Mouse (Mus musculus) effector memory CD4-positive, alpha-beta T cell, adult 5 months (primary cell): ENCODE data around the gene Atp2a3. TPM values are rescaled to one million over a fixed set of nuclear protein-coding genes. Genes with fewer than 3 reads are reported as not detected.

Source experiments
- polyA plus RNA-seq: library from polyadenylated mRNA; unstranded; fragments of 100-300 nt; shearing (Covaris generic); gene quantifications from one replicate; pipeline ENCODE4 v1.2.1, GENCODE M21; 2017

Gene Atp2a3
- polyA plus RNA-seq, result 236 TPM

GRCm38 (mm10) chr11:72961072-72961980 lies at the start of gene Atp2a3:
Gene Atp2a3 (plus strand): TSS chr11:72961169.

GRCm38 (mm10) chr11:72998771-72999170 lies 37.8 kb downstream of the Atp2a3 start, which contains the start of gene P2rx1:
Gene P2rx1 (plus strand): TSS chr11:72999103.

GRCm38 (mm10) chr11:73018471-73019146 lies 57.6 kb downstream of the Atp2a3 start, which contains the start of gene Camkk1:
Gene Camkk1 (plus strand): TSS chr11:73019008.

Other genes with a start within 250 kb of the Atp2a3 start
- 4.6 TPM for gene Cyb5d2, start 165.0 kb upstream of the Atp2a3 start, polyA plus RNA-seq
- 31.4 TPM for gene Zzef1, start 164.9 kb upstream of the Atp2a3 start, polyA plus RNA-seq
- not detected for gene P2rx1, start 37.9 kb downstream of the Atp2a3 start, polyA plus RNA-seq
- gene Camkk1, start 57.8 kb downstream of the Atp2a3 start, polyA plus RNA-seq, result 4.6 TPM
- gene Ncbp3, start 86.6 kb downstream of the Atp2a3 start, polyA plus RNA-seq, result 7.5 TPM
- gene Itgae, start 129.4 kb downstream of the Atp2a3 start, polyA plus RNA-seq, result 0.67 TPM
- gene Haspin, start 177.1 kb downstream of the Atp2a3 start, polyA plus RNA-seq, result 2.0 TPM
- gene P2rx5, start 199.3 kb downstream of the Atp2a3 start, polyA plus RNA-seq, result not detected
- gene Emc6, start 215.9 kb downstream of the Atp2a3 start, polyA plus RNA-seq, result 75.4 TPM
- gene Tax1bp3, start 215.9 kb downstream of the Atp2a3 start, polyA plus RNA-seq, result 12.5 TPM
- gene Ctns, start 237.9 kb downstream of the Atp2a3 start, polyA plus RNA-seq, result 9.9 TPM
- 4.3 TPM for gene Shpk, start 238.3 kb downstream of the Atp2a3 start, polyA plus RNA-seq